In the genomic region with DNA sequence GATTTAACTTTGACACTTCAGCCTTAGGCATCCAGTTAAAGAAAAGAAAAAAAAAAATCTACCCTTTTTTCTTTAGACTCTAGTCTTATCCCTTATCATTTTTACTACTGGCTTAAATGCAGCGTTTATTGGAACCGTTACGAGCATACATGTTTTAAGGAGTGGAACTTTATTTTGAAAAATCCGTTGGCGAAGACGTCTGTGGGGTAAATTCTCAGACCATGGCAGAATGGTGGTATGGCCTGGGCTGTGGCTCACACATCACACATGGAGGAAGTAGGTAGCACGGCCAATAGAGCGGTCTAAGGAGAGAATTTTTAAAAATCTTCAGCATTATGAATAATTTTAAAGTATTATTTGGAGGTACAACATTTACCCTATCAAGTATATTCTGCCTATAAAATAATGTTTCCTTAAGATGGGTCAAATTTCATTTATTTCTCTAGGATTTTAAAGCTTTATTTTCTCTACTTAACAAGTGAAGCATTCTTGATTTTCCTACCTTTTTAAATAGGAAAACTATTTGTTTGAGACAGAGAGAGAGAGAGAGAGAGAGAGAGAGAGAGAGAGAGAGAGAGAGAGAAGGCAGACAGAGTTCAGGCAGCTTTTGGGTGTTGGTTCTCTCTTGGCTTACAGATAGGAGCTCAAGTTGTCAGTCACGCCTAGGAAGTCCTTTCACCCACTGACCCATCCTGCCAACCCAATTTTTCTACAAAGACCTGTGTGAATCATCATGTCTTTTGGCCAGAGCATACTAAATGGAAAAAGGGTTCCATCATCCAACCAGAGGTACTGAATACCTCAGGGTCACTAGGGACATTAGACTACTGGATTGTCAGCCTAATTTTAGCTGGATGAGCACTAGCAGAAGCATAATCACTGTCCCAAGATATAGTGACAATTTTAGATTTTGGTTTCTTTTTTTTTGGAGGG, we compare ENCODE assay signal across 9 mouse cellular contexts. TPM values are rescaled to one million over a fixed set of nuclear protein-coding genes. Genes with fewer than 3 reads are reported as not detected.
DNase-seq lines count a peak whose midpoint lies in the region; ATAC-seq and TF ChIP-seq lines count a peak whose summit lies in the region.
"Had no signal": no experiment of that assay in that cellular context is flagged by ENCODE, and none has a peak within 500 bp of the region (broad histone marks: within the 10 kb centered on the region; RNA-seq: fewer than 3 reads in every experiment).

No protein-coding gene starts in this region.

- H3K4me2 ChIP-seq in forebrain, embryonic 13.5 days = peak overlapping the region; percentile 82

- no peaks in the 10 kb centered on the region for H3K27me3 ChIP-seq in forebrain, embryonic 13.5 days
- no peaks in the 10 kb centered on the region for H3K27me3 ChIP-seq in liver, adult 2 months (ENCODE audit: control insufficient read depth, insufficient read depth, low read length)

- H3K27ac ChIP-seq in forebrain, embryonic 13.5 days = peak overlapping the region; percentile 96; the same call in 1 of the 2 replicates
- H3K27ac ChIP-seq in liver, adult 2 months (replicated peaks; ENCODE audit: insufficient read depth, low read depth, low read length) = peak overlapping the region; percentile 87

- H3K4me3 ChIP-seq in forebrain, embryonic 13.5 days = peak overlapping the region; percentile 96
- H3K4me3 ChIP-seq in liver, adult 2 months (ENCODE audit: insufficient read depth, low read depth, low read length) = no peak overlapping the region; the same call in 1 of the 2 replicates

- TF ChIP-seq CTCF in liver, adult 2 months (IDR thresholded peaks at IDR 0.05; ENCODE audit: low read depth, low read length) = no peak

- 0 out of 2 replicates have a peak, but pooled peaks cover 2% of the 10 kb centered on the region for H3K79me2 ChIP-seq in liver, adult 2 months (ENCODE audit: control insufficient read depth, insufficient read depth, low read length)

- 38% methylated on average over 9 of the region's 9 CpGs for WGBS in forebrain, embryonic 13.5 days
- 21% methylated on average over 9 of the region's 9 CpGs for WGBS in liver, adult 2 months

- ATAC-seq in forebrain, embryonic 13.5 days = no peak
- no peak for ATAC-seq in megakaryocyte-erythroid progenitor cell, adult 5-6 weeks (replicated peaks; ENCODE audit: low FRiP score, low TSS enrichment, poor library complexity, severe bottlenecking)

- H3K36me3 ChIP-seq in forebrain, embryonic 13.5 days (ENCODE audit: poor library complexity, severe bottlenecking) = peaks cover 5% of the 10 kb centered on the region; the same call in 1 of the 2 replicates
- no peaks in the 10 kb centered on the region for H3K36me3 ChIP-seq in liver, adult 2 months (ENCODE audit: control insufficient read depth, insufficient read depth, low read length)

- H3K9ac ChIP-seq in forebrain, embryonic 13.5 days = peak overlapping the region; percentile 78
- no peak overlapping the region for H3K9ac ChIP-seq in liver, adult 2 months (ENCODE audit: low read depth, low read length)

- H3K4me1 ChIP-seq in forebrain, embryonic 13.5 days = peaks cover 26% of the 10 kb centered on the region
- H3K4me1 ChIP-seq in liver, adult 2 months (ENCODE audit: control insufficient read depth, insufficient read depth, low read length) = no peaks in the 10 kb centered on the region; the same call in none of the 2 replicates

- no peaks in the 10 kb centered on the region for H3K9me3 ChIP-seq in forebrain, embryonic 13.5 days (replicated peaks)

- no peak for TF ChIP-seq POLR2A in liver, adult 2 months (IDR thresholded peaks at IDR 0.05; ENCODE audit: extremely low read depth, insufficient read depth, low read length)

- peak; percentile 61 for DNase-seq in cerebellum, adult 9-10 months
- DNase-seq in cerebellum, adult 9-11 months = no peak
- peak; percentile 69 for DNase-seq in A20 (ENCODE audit: low read depth, low spot score)
- DNase-seq in liver, adult 2 months (ENCODE audit: extremely low read depth, low read depth, low spot score) = peak; percentile 69
- no peak for DNase-seq in left cerebral cortex, adult 18-20 months (ENCODE audit: low spot score in 2 of 2)
- DNase-seq in gastrocnemius, postnatal 4 days (ENCODE audit: low spot score in 2 of 2) = no peak

RNA-seq across cellular contexts. Expression of gene Zdhhc5, which starts 1.7 kb away (rescaled TPM):
- polyA plus RNA-seq in forebrain, embryonic 13.5 days (2015; fragmentation: Nextera tagmentation; extraction: Ambion mirVana) = 16.5 and 17.7 TPM in 2 replicates
- 21.9 and 25.8 TPM in 2 replicates for total RNA-seq in liver, adult 2 months (2014; rRNA removed)
- polyA plus RNA-seq in liver, adult 2 months (2012; rRNA removed) = 35.6 and 36.1 TPM in 2 replicates
- 37.6 and 44.6 TPM in 2 replicates for total RNA-seq in megakaryocyte-erythroid progenitor cell, adult 5-6 weeks (2014; fragmentation: Nextera tagmentation)
- total RNA-seq in megakaryocyte-erythroid progenitor cell, adult 5-6 weeks (2017) = 23.9 and 37.0 TPM in 2 replicates
- total RNA-seq in left cerebral cortex, adult 18-20 months (2021) = 10 to 100 TPM; 49.2 TPM
- 10 to 100 TPM; 45.1 to 50.9 TPM for total RNA-seq in gastrocnemius, postnatal 4 days (2021)

RNA-seq across cellular contexts. Expression of gene Clp1, which starts 10.5 kb away (rescaled TPM):
- polyA plus RNA-seq in forebrain, embryonic 13.5 days (2015; fragmentation: Nextera tagmentation; extraction: Ambion mirVana) = 35.9 and 36.1 TPM in 2 replicates
- total RNA-seq in liver, adult 2 months (2014; rRNA removed) = 7.9 and 10.9 TPM in 2 replicates
- 8.6 and 12.6 TPM in 2 replicates for polyA plus RNA-seq in liver, adult 2 months (2012; rRNA removed)
- 35.4 and 38.0 TPM in 2 replicates for total RNA-seq in megakaryocyte-erythroid progenitor cell, adult 5-6 weeks (2014; fragmentation: Nextera tagmentation)
- 43.8 and 46.5 TPM in 2 replicates for total RNA-seq in megakaryocyte-erythroid progenitor cell, adult 5-6 weeks (2017)
- total RNA-seq in left cerebral cortex, adult 18-20 months (2021) = 10 to 100 TPM; 10.4 to 10.5 TPM
- 1 to 10 TPM; 6.8 to 8.6 TPM for total RNA-seq in gastrocnemius, postnatal 4 days (2021)

RNA-seq across cellular contexts. Expression of gene Ypel4, which starts 17.2 kb away (rescaled TPM):
- 18.2 and 19.5 TPM in 2 replicates for polyA plus RNA-seq in forebrain, embryonic 13.5 days (2015; fragmentation: Nextera tagmentation; extraction: Ambion mirVana)
- total RNA-seq in liver, adult 2 months (2014; rRNA removed) = not detected in 2 replicates
- polyA plus RNA-seq in liver, adult 2 months (2012; rRNA removed) = 0.05 TPM in 2 replicates
- total RNA-seq in megakaryocyte-erythroid progenitor cell, adult 5-6 weeks (2014; fragmentation: Nextera tagmentation) = 0.39 and 1.6 TPM in 2 replicates
- total RNA-seq in megakaryocyte-erythroid progenitor cell, adult 5-6 weeks (2017) = 3.7 TPM in 1 of 2 replicates, not detected in the other
- total RNA-seq in left cerebral cortex, adult 18-20 months (2021) = 10 to 100 TPM; 92.2 to 93.5 TPM
- under 1 TPM; 0.74 to 0.78 TPM for total RNA-seq in gastrocnemius, postnatal 4 days (2021)

RNA-seq across cellular contexts. Expression of gene Gm19426, which starts 26.8 kb away (rescaled TPM):
- 6.1 and 7.5 TPM in 2 replicates for polyA plus RNA-seq in forebrain, embryonic 13.5 days (2015; fragmentation: Nextera tagmentation; extraction: Ambion mirVana)
- total RNA-seq in liver, adult 2 months (2014; rRNA removed) = 1.7 and 3.1 TPM in 2 replicates
- polyA plus RNA-seq in liver, adult 2 months (2012; rRNA removed) = 1.9 and 3.0 TPM in 2 replicates
- total RNA-seq in megakaryocyte-erythroid progenitor cell, adult 5-6 weeks (2014; fragmentation: Nextera tagmentation) = 0.98 TPM in 1 of 2 replicates, not detected in the other
- not detected in 2 replicates for total RNA-seq in megakaryocyte-erythroid progenitor cell, adult 5-6 weeks (2017)
- 1 to 10 TPM; 2.2 to 2.5 TPM for total RNA-seq in left cerebral cortex, adult 18-20 months (2021)
- 1 to 10 TPM; 4.0 to 6.3 TPM for total RNA-seq in gastrocnemius, postnatal 4 days (2021)
- total RNA-seq: hematopoietic stem cell, adult 5-6 weeks had no signal

RNA-seq across cellular contexts. Expression of gene Tmx2, which starts 37.7 kb away (rescaled TPM):
- polyA plus RNA-seq in forebrain, embryonic 13.5 days (2015; fragmentation: Nextera tagmentation; extraction: Ambion mirVana) = 179 and 199 TPM in 2 replicates
- total RNA-seq in liver, adult 2 months (2014; rRNA removed) = 50.6 and 53.6 TPM in 2 replicates
- polyA plus RNA-seq in liver, adult 2 months (2012; rRNA removed) = 83.5 and 92.1 TPM in 2 replicates
- total RNA-seq in megakaryocyte-erythroid progenitor cell, adult 5-6 weeks (2014; fragmentation: Nextera tagmentation) = 31.8 and 37.7 TPM in 2 replicates
- total RNA-seq in megakaryocyte-erythroid progenitor cell, adult 5-6 weeks (2017) = 37.9 and 48.8 TPM in 2 replicates
- 100 to 1,000 TPM; 235 to 251 TPM for total RNA-seq in left cerebral cortex, adult 18-20 months (2021)
- total RNA-seq in gastrocnemius, postnatal 4 days (2021) = 10 to 100 TPM; 46.6 to 48.5 TPM

Comparison
In these comparisons a context has a peak if more than half of its experiments do, and no peak if none do; other contexts are left out.
1. DNase-seq: peak in cerebellum, adult 9-10 months (single experiment), A20 (single experiment) and liver, adult 2 months (single experiment); none in cerebellum, adult 9-11 months (single experiment), left cerebral cortex, adult 18-20 months (0 of 2) and gastrocnemius, postnatal 4 days (0 of 2).
2. RNA of gene Ypel4, which starts 17.2 kb away (total RNA-seq): 92.2 to 93.5 TPM in left cerebral cortex, adult 18-20 months; 0.39 to 3.7 TPM in megakaryocyte-erythroid progenitor cell, adult 5-6 weeks, 0.74 to 0.78 TPM in gastrocnemius, postnatal 4 days and not detected in liver, adult 2 months; every median in the first group is over 10 times any median in the second.